Mouse (Mus musculus): Measurements from ENCODE around the gene Gtsf1l. TPM values are rescaled to one million over a fixed set of nuclear protein-coding genes. Genes with fewer than 3 reads are reported as not detected.

Gtsf1l gene
- polyA plus RNA-seq, 1 experiment from 2014 or later, result not detected

DNA sequence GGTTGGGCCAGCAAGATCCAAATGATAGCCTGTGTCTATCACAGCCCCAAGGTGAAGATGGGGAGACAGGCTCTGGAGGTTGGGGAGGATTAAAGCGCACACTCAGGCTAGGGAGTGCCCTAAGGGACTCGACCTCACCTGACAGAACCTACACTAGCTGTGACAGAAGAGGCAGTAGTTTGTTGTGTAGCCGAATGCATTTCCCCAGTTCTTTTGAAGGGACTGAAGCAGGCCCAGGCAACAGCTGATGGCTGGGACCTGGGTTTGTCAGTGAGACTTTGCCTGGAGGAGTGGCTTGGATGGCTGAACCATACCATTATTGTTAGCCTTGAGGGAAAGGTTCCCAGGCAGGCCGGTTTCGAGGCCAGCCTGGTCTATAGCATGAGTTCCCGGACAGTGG is 2.6 kb downstream of the Gtsf1l start:
- ATAC-seq (ENCODE audit: extremely low read depth, insufficient number of reproducible peaks, low FRiP score, low TSS enrichment), result no peak
- Histone ChIP-seq H3K4me1 (no peaks in the 10 kb centered on the region), H3K27ac (replicated peaks) (no peak overlapping the region), H3K36me3 (peaks cover 19% of the 10 kb centered on the region), H3K27me3 (replicated peaks) (no peaks in the 10 kb centered on the region), H3K4me3 (no peak overlapping the region), H3K9me3 (no peaks in the 10 kb centered on the region), H3K9ac (no peak overlapping the region), H3K4me2 (no peak overlapping the region)
- WGBS, result 84% methylated on average over 6 of the region's 6 CpGs

DNA sequence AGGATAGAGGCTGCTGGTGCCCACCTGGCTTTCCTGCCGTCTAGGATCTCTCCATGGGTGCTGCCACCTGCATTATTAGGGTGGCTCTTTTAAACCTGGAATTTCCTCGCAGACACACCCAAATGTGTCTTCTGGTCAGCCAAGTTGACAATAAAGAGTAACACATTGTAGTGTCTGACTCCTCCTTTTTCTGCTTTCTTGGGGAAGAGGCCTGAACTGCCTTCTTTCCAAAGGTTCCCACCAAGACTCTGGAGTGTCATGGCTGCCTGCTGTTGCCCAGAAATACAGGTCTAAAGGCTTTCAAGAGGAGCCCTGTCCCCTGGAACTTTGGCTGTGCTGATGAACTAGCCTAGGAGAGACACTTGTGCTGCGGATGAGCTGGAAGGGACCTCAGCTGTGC is 3.1 kb downstream of the Gtsf1l start:
- no peaks in the 10 kb centered on the region for H3K9me3 ChIP-seq
- H3K27ac ChIP-seq (replicated peaks), result no peak overlapping the region
- H3K4me1 ChIP-seq, result no peaks in the 10 kb centered on the region
- H3K4me3 ChIP-seq, result no peak overlapping the region
- no peak overlapping the region for H3K4me2 ChIP-seq
- H3K27me3 ChIP-seq (replicated peaks), result no peaks in the 10 kb centered on the region
- H3K9ac ChIP-seq, result no peak overlapping the region
- H3K36me3 ChIP-seq, result peaks cover 24% of the 10 kb centered on the region
- no peak for ATAC-seq (ENCODE audit: extremely low read depth, insufficient number of reproducible peaks, low FRiP score, low TSS enrichment)
- 89% methylated on average over 3 of the region's 3 CpGs for WGBS

DNA sequence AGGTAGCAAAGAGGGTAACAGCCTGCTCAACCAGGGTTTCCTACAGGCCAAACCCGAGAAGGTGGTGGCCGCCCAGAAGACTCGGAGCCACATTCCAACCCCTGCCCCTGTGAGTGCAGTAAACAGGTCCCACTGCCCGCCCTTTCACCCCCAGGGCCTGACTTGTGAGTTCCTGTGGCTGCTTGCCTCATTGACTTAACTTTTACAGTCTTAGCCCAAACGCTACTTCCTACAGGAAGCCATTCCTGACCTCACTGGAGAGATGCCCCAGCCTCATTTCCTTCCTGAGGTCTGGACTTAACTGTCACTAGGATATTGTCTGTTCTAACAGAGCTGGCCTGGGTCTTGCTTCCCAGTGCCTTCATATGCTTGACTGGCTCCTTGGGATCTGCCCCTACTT is 5.1 kb downstream of the Gtsf1l start:
- Histone ChIP-seq H3K4me2 (no peak overlapping the region), H3K27ac (replicated peaks) (no peak overlapping the region), H3K36me3 (peaks cover 43% of the 10 kb centered on the region), H3K9me3 (no peaks in the 10 kb centered on the region), H3K4me1 (no peaks in the 10 kb centered on the region), H3K4me3 (no peak overlapping the region), H3K9ac (no peak overlapping the region), H3K27me3 (replicated peaks) (no peaks in the 10 kb centered on the region)
- WGBS, result 62% methylated on average over 5 of the region's 5 CpGs
- ATAC-seq (ENCODE audit: extremely low read depth, insufficient number of reproducible peaks, low FRiP score, low TSS enrichment), result no peak

DNA sequence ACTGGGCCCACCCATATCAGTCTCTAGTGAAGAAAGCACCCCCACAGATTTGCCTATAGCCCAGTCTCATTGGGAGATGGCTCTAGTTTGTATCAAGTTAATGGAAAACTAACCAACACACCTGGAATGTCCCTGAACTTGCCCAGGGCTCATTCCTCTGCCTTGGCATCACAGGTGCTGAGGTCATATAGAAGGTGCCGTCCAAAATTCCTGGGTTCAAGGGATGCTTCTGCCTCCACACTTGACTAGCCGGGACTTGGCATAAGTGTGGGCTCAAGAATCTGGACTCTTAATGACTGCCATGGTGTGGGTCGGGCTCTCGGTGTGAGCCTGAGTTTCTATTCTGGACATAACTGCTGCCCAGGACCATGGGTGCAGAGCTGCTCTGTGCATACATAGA is 8.6 kb downstream of the Gtsf1l start:
- H3K9ac ChIP-seq, result no peak overlapping the region
- no peaks in the 10 kb centered on the region for H3K27me3 ChIP-seq (replicated peaks)
- H3K27ac ChIP-seq (replicated peaks), result no peak overlapping the region
- ATAC-seq (ENCODE audit: extremely low read depth, insufficient number of reproducible peaks, low FRiP score, low TSS enrichment), result no peak
- peaks cover 65% of the 10 kb centered on the region for H3K36me3 ChIP-seq
- no peaks in the 10 kb centered on the region for H3K9me3 ChIP-seq
- 84% methylated on average over 4 of the region's 4 CpGs for WGBS
- no peak overlapping the region for H3K4me2 ChIP-seq
- no peaks in the 10 kb centered on the region for H3K4me1 ChIP-seq
- H3K4me3 ChIP-seq, result no peak overlapping the region

DNA sequence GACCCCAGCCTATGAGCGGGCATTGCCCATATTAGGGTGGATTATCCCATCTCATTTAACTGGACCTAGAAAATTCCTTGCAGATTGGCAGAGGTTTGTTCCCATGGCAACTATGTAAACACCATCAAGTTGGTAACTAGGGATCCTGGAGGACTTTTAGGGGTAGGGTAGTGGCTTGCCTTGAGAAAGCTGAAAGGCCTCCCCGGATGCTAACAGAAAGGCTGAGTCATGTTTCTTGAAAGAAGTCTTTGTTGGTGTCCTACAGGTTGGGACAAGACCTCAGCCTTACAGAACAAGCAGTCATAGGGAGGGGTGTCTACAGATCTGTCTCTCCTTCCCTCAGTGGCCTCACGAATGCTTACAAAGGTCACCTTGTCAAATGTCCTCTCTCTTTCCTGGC is 12.4 kb downstream of the Gtsf1l start:
- Histone ChIP-seq H3K27ac (replicated peaks) (no peak overlapping the region), H3K4me1 (no peaks in the 10 kb centered on the region), H3K4me2 (no peak overlapping the region), H3K27me3 (replicated peaks) (no peaks in the 10 kb centered on the region), H3K4me3 (no peak overlapping the region), H3K9me3 (no peaks in the 10 kb centered on the region), H3K36me3 (peaks cover 66% of the 10 kb centered on the region), H3K9ac (no peak overlapping the region)
- ATAC-seq (ENCODE audit: extremely low read depth, insufficient number of reproducible peaks, low FRiP score, low TSS enrichment), result no peak
- WGBS, result 78% methylated on average over 3 of the region's 3 CpGs

DNA sequence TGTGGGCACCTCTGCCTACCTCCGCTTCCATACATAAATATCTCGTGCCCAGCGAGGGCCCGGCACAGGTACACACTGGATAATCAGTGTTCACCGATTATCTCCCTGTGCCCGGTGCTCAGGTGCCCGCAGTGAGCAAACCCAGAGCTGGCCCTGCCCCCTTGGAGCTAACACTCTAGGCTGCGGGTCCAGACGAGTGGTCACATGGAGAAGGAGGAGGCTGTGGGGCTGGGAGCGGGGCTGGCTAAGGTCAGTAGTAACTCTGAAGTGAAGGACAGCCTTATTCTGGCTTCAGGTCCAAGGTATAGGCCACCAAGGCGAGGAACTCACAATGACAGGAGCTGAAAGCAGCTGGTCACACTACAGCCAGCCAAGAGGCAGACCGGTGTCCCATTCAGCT is 12.8 kb downstream of the Gtsf1l start:
- H3K36me3 ChIP-seq, result peaks cover 68% of the 10 kb centered on the region
- H3K4me3 ChIP-seq, result no peak overlapping the region
- H3K4me1 ChIP-seq, result no peaks in the 10 kb centered on the region
- no peak overlapping the region for H3K27ac ChIP-seq (replicated peaks)
- H3K9ac ChIP-seq, result no peak overlapping the region
- H3K9me3 ChIP-seq, result no peaks in the 10 kb centered on the region
- no peaks in the 10 kb centered on the region for H3K27me3 ChIP-seq (replicated peaks)
- no peak overlapping the region for H3K4me2 ChIP-seq
- ATAC-seq (ENCODE audit: extremely low read depth, insufficient number of reproducible peaks, low FRiP score, low TSS enrichment), result no peak
- WGBS, result 88% methylated on average over 12 of the region's 12 CpGs

DNA sequence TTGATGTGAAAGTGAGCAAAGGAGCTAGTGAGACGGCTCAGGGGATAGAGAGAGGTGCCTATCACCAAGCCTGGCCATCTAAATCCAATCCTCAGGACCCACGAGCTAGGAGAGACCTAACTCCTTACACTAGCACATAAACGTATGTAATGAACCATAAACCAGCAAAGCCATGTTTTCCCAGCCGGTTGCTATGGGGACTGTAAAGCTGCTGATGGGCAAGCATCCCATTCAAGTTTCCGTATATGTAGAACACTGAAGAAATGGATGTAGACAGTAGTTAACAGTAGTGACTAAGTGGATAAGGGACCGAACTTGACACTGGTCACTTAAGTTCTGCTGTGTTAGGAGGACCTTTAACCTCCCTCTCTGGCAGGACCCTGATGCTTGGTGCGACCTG is 13.6 kb downstream of the Gtsf1l start:
- Histone ChIP-seq H3K4me3 (no peak overlapping the region), H3K27me3 (replicated peaks) (no peaks in the 10 kb centered on the region), H3K36me3 (peaks cover 66% of the 10 kb centered on the region), H3K27ac (replicated peaks) (no peak overlapping the region), H3K4me2 (no peak overlapping the region), H3K4me1 (no peaks in the 10 kb centered on the region), H3K9me3 (no peaks in the 10 kb centered on the region), H3K9ac (no peak overlapping the region)
- WGBS, result 82% methylated on average over 7 of the region's 7 CpGs
- no peak for ATAC-seq (ENCODE audit: extremely low read depth, insufficient number of reproducible peaks, low FRiP score, low TSS enrichment)

DNA sequence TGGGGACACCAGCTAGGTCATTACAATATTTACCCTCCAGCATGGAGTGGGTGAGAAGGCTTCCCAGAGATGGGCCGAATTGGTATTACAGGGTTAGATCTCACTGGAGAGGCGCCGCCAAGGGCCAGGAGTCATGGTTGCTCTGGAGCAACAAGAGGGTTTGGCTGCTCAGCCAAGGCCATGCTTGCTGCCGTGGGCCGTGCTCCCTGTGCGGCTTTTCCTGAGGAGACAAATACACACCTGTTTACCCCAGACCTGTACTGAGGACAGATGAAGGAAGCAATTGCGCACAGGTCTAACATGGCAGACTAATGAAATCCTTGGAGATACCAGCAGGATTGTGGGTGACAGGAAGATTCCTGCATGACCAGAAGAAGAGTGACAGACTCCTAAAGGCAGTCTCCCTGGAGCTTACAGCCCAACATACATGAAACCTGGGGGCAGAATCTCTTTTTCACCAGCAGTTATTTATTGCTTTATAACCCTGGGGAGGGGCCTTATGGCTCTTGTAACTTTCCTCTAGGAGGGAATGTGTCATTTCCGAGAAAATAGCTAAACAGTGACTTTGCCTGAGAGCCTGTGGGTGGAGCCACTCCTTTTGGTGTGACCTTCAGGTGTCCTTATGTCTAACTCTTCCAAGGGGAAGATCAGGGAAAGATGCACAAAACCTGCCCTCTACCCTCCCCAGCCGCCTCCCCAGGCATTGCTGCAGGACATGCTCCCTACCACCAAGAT is 14.5 kb downstream of the Gtsf1l start:
- H3K36me3 ChIP-seq, result peaks cover 66% of the 10 kb centered on the region
- no peak for ATAC-seq (ENCODE audit: extremely low read depth, insufficient number of reproducible peaks, low FRiP score, low TSS enrichment)
- H3K9ac ChIP-seq, result no peak overlapping the region
- WGBS, result 90% methylated on average over 9 of the region's 9 CpGs
- H3K4me1 ChIP-seq, result no peaks in the 10 kb centered on the region
- no peaks in the 10 kb centered on the region for H3K27me3 ChIP-seq (replicated peaks)
- H3K4me3 ChIP-seq, result no peak overlapping the region
- H3K27ac ChIP-seq (replicated peaks), result no peak overlapping the region
- H3K9me3 ChIP-seq, result no peaks in the 10 kb centered on the region
- no peak overlapping the region for H3K4me2 ChIP-seq

DNA sequence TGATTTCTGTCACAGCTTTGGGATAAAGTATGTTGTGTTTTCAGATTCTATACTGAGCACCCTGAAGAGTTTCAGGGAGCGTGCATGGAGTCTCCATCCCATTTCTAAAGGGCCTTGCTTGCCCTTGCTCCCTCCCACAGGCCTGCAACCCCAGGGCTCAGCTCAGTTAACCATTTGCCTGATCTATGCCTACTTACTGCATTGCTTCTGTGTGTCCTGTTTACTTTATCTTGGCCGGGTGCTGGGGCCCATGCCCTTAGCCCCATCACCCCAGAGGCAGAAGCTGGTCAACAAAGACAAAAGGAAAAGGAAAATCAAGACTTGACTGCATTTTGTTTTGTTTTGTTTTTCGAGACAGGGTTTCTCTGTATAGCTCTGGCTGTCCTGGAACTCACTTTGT is 16.1 kb downstream of the Gtsf1l start:
- no peak for ATAC-seq (ENCODE audit: extremely low read depth, insufficient number of reproducible peaks, low FRiP score, low TSS enrichment)
- Histone ChIP-seq H3K27me3 (replicated peaks) (no peaks in the 10 kb centered on the region), H3K9ac (no peak overlapping the region), H3K4me2 (no peak overlapping the region), H3K27ac (replicated peaks) (no peak overlapping the region), H3K4me1 (peaks cover 7% of the 10 kb centered on the region), H3K9me3 (no peaks in the 10 kb centered on the region), H3K36me3 (peaks cover 59% of the 10 kb centered on the region), H3K4me3 (no peak overlapping the region)
- 72% methylated on average over 3 of the region's 3 CpGs for WGBS

DNA sequence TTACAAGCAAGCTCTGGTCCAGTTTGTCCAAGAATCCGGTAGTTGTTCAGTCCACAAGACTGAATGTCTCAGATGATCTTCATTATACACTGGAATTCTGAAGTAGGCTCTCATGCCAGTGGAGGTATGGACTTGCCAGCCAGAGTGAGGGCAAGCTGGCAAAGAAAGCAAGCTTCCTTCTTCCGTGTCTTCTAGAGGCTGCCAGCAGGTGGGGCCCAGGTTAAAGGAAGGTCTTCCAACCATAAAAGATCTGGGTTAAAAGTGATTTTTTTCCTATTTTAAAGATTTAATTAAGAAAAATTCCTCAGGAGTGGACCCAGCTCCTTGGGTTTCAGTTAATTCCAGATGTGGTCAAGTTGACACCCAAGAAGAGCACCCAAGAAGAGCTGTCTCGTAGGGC is 17.4 kb downstream of the Gtsf1l start:
- no peak overlapping the region for H3K9ac ChIP-seq
- ATAC-seq (ENCODE audit: extremely low read depth, insufficient number of reproducible peaks, low FRiP score, low TSS enrichment), result no peak
- H3K4me2 ChIP-seq, result no peak overlapping the region
- H3K36me3 ChIP-seq, result peaks cover 64% of the 10 kb centered on the region
- H3K4me3 ChIP-seq, result no peak overlapping the region
- WGBS, result 84% methylated on average over 3 of the region's 3 CpGs
- H3K27ac ChIP-seq (replicated peaks), result no peak overlapping the region
- peaks cover 7% of the 10 kb centered on the region for H3K4me1 ChIP-seq
- H3K27me3 ChIP-seq (replicated peaks), result no peaks in the 10 kb centered on the region
- H3K9me3 ChIP-seq, result no peaks in the 10 kb centered on the region

DNA sequence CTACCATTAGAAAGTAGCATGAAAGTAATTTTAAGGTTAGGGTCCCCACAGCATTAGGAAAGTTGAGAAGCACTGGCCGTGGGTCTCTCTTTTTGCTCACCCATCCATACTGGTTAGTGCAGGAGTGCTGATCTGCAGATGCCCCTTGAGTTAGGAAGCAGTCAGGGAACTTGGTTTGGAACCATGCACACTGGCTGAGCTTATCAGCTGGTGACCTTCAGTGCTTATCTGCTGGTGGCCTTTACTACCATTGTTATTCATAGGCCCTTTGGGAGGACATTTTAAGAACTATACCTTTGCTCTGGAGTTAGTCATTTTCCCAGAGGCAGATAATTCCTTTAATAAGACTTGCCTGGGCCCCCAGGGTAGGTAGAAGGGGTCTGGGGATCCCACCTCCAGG is 20.4 kb downstream of the Gtsf1l start:
- Histone ChIP-seq H3K9ac (no peak overlapping the region), H3K9me3 (no peaks in the 10 kb centered on the region), H3K27ac (replicated peaks) (no peak overlapping the region), H3K27me3 (replicated peaks) (no peaks in the 10 kb centered on the region), H3K4me2 (no peak overlapping the region), H3K4me3 (no peak overlapping the region), H3K36me3 (peaks cover 67% of the 10 kb centered on the region), H3K4me1 (peaks cover 7% of the 10 kb centered on the region)
- 83% methylated on average over 1 of the region's 1 CpGs for WGBS
- no peak for ATAC-seq (ENCODE audit: extremely low read depth, insufficient number of reproducible peaks, low FRiP score, low TSS enrichment)

DNA sequence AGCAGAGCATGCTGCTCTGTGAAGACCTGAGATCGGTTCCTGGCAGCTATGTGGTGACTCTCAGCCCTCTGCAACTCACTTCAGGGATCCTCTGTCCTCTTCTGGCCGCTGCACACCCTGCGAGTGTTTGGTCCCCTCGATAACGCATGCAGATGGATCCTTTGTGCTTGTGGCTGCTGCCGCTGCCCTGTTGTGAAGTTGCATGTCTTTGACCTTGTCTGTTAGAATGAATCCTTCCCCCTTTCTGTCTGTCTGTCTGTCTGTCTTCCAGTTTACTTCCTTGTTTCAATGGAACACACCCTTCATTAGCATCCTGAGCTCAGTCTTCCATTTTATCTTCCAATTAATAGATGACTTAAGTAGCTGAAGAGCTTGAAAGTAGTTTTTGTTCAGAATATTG is 21.3 kb downstream of the Gtsf1l start:
- WGBS, result 81% methylated on average over 6 of the region's 6 CpGs
- peaks cover 69% of the 10 kb centered on the region for H3K36me3 ChIP-seq
- H3K4me3 ChIP-seq, result no peak overlapping the region
- H3K9me3 ChIP-seq, result no peaks in the 10 kb centered on the region
- no peak for ATAC-seq (ENCODE audit: extremely low read depth, insufficient number of reproducible peaks, low FRiP score, low TSS enrichment)
- H3K9ac ChIP-seq, result no peak overlapping the region
- H3K4me1 ChIP-seq, result peaks cover 7% of the 10 kb centered on the region
- H3K4me2 ChIP-seq, result no peak overlapping the region
- no peak overlapping the region for H3K27ac ChIP-seq (replicated peaks)
- no peaks in the 10 kb centered on the region for H3K27me3 ChIP-seq (replicated peaks)
